Mouse (Mus musculus) intestine, embryonic 14.5 days (tissue): ENCODE measurements at regions not wholly inside any gene's neighbourhood (a gene's known extent, or its start where the extent isn't known, plus 50 kb on each side); places are given as distances from the start of the nearest gene placed in this dataset.
A peak's percentile ranks its signal among the peaks of the same experiment; 100 is the strongest.

Experiments used
- ATAC-seq: fragments of 200-750 bp; cut with Nextera tagmentation; replicated peaks from 2 replicates; pipeline ENCODE4 v1.8.0; 2017; ENCODE audit warnings: low read depth, moderate number of reproducible peaks, moderate TSS enrichment, moderate library complexity; ENCODE audit not compliant: low FRiP score, low TSS enrichment
- DNase-seq: peaks from one replicate; pipeline ENCODE4 v3.0.0-alpha.2; 2018; ENCODE audit warnings: low spot score
- H3K27ac ChIP-seq: fragments of 300-500 bp; sonication (generic); 2 replicates; pipeline ENCODE4 v1.5.1; 2014; ENCODE audit warnings: low read depth, mild to moderate bottlenecking, control low read depth
- H3K27me3 ChIP-seq: fragments of 300-500 bp; sonication (generic); replicated peaks from 2 replicates; pipeline ENCODE4 v1.6.1; 2014; ENCODE audit warnings: low read length, control low read depth; ENCODE audit not compliant: control insufficient read depth, insufficient read depth
- H3K36me3 ChIP-seq: fragments of 300-500 bp; sonication (generic); 2 replicates; pipeline ENCODE4 v1.6.1; 2014; ENCODE audit warnings: low read length, control low read depth; ENCODE audit not compliant: control insufficient read depth, insufficient read depth
- H3K4me1 ChIP-seq: fragments of 300-500 bp; sonication (generic); replicated peaks from 2 replicates; pipeline ENCODE4 v1.6.1; 2014; ENCODE audit warnings: low read length, control low read depth, mixed read lengths; ENCODE audit not compliant: control insufficient read depth, insufficient read depth
- H3K4me2 ChIP-seq: fragments of 300-500 bp; sonication (generic); 2 replicates; pipeline ENCODE4 v1.6.1; 2014; ENCODE audit warnings: low read length
- H3K4me3 ChIP-seq: fragments of 300-500 bp; sonication (generic); 2 replicates; pipeline ENCODE4 v1.5.1; 2014; ENCODE audit warnings: low read depth, low read length, control low read depth, mixed read lengths
- H3K9ac ChIP-seq: fragments of 300-500 bp; sonication (generic); 2 replicates; pipeline ENCODE4 v1.6.1; 2014; ENCODE audit warnings: mild to moderate bottlenecking, low read length
- H3K9me3 ChIP-seq: fragments of 300-500 bp; sonication (generic); 2 replicates; pipeline ENCODE4 v1.6.1; 2016; ENCODE audit warnings: low read length, control low read depth; ENCODE audit not compliant: control insufficient read depth
- WGBS: fragments of 180-500 bp; shearing (Covaris S2); extraction: QIAGEN DNeasy Blood & Tissue Kit; methylation state at CpG from one replicate; pipeline ENCODE4 v1.1.7; 2014; 5-methylcytosine and 5-hydroxymethylcytosine counted together

GRCm38 (mm10) chr3:101714810-101715209 lies 110.3 kb upstream of the Atp1a1 start:
- Histone ChIP-seq H3K9ac (no peak overlapping the region), H3K27ac (no peak overlapping the region), H3K4me3 (no peak overlapping the region), H3K27me3 (no peaks in the 10 kb centered on the region), H3K4me2 (no peak overlapping the region), H3K9me3 (no peaks in the 10 kb centered on the region), H3K4me1 (peaks cover 30% of the 10 kb centered on the region), H3K36me3 (no peaks in the 10 kb centered on the region)
- 75% methylated on average over 5 of the region's 5 CpGs for WGBS
- DNase-seq = no peak
- ATAC-seq = no peak

DNA sequence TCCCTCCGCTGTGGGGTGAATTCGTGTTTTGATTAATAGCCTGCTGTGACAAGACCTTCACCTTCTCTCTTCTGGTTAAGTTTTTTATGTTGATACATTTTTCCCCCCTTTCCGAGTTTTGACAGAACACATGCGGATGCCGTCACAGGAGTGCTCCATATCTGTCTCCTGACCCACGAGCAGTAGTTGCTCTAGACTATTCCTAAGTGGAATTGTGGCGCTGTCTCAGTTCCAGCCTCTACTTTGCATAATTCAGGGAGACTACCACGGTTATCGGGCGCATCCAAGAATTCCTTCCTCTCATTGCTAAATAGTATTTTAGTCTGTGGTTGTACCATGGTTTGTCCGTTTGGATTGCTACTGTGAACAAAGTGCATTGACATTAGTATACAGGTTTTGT lies 109.2 kb upstream of the Atp1a1 start:
- no peak overlapping the region for H3K4me3 ChIP-seq
- no peak for ATAC-seq
- no peaks in the 10 kb centered on the region for H3K27me3 ChIP-seq
- peak overlapping the region; percentile 15; the same call in 1 of the 2 replicates for H3K4me2 ChIP-seq
- H3K4me1 ChIP-seq = peaks cover 35% of the 10 kb centered on the region
- no peak overlapping the region for H3K9ac ChIP-seq
- 43% methylated on average over 11 of the region's 11 CpGs for WGBS
- DNase-seq = no peak
- H3K27ac ChIP-seq = peak overlapping the region; percentile 72
- H3K36me3 ChIP-seq = no peaks in the 10 kb centered on the region
- no peaks in the 10 kb centered on the region for H3K9me3 ChIP-seq

DNA sequence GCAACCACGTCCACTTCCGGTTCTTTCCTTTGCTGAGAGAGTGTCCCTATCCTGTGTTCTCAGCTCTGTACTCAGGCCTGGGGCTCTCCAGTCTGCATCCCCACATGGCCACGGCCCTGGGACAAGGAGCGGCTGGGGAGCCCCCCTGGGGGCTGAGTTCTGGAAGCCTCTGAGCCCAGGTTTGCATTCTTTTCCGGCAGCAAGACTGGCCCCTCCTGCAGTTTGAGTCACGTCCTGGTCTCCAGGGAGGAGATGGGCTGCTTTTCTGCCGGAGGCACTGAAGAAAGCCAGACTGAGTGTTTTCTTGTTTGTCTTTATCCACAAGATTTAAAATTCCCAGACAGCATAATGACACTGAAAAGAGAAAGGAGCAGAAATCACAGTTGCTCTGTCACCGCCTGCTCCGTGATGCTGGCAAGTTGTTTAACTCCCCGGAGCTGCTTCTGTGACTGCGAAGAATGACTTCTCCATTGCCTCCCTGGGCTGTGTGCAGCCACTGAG lies 108.7 kb upstream of the Atp1a1 start:
- Histone ChIP-seq H3K27ac (peak overlapping the region; percentile 72), H3K4me1 (peaks cover 35% of the 10 kb centered on the region), H3K9ac (peak overlapping the region; percentile 16; the same call in 1 of the 2 replicates), H3K4me3 (no peak overlapping the region), H3K9me3 (no peaks in the 10 kb centered on the region), H3K4me2 (peak overlapping the region; percentile 15; the same call in 1 of the 2 replicates), H3K27me3 (no peaks in the 10 kb centered on the region), H3K36me3 (no peaks in the 10 kb centered on the region)
- DNase-seq = peak; percentile 71
- no peak for ATAC-seq
- 24% methylated on average over 11 of the region's 11 CpGs for WGBS

GRCm38 (mm10) chr3:101712666-101713065 lies 108.2 kb upstream of the Atp1a1 start:
- no peak for ATAC-seq

GRCm38 (mm10) chr3:101711594-101712171 lies 107.2 kb upstream of the Atp1a1 start:
- no peak overlapping the region for H3K9ac ChIP-seq

More at GRCm38 (mm10) chr3:101712666-101713065, 108.2 kb upstream of the Atp1a1 start:
- Histone ChIP-seq H3K27me3 (no peaks in the 10 kb centered on the region), H3K4me1 (peaks cover 35% of the 10 kb centered on the region), H3K4me2 (no peak overlapping the region), H3K9ac (no peak overlapping the region), H3K27ac (peak overlapping the region; percentile 72), H3K36me3 (no peaks in the 10 kb centered on the region), H3K4me3 (no peak overlapping the region), H3K9me3 (no peaks in the 10 kb centered on the region)
- 82% methylated on average over 14 of the region's 14 CpGs for WGBS
- DNase-seq = peak; percentile 54

DNA sequence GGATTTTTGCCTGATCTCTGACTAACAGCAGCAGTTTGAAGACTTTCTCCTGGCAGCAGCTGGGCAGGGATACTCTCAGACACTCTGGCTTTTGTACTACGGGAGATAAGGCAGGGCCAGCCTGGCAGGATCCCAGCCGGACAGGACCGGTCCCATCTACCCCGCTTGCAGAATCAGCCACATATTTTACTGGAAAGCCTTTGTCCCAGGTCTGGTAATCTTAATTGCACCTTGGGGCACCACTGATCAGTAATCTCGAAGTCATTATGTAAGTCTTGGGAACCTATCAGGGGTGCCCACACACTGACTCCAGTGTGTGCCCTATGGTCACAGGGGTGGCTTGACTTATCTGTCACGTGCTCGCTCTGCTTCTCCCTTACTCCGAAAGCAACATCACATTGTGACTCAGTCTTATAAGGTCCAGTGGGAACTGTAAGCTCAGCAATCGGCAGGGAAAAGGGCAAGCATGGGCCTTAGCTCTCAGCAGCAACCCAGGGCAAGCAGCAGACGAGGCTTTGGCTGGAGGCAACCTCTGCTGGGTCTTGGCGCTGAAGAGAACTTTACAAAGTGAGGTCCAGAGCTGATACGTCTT lies 105.0 kb upstream of the Atp1a1 start:
- ATAC-seq = peak; percentile 59; the same call in 1 of the 2 replicates
- Histone ChIP-seq H3K9ac (no peak overlapping the region), H3K9me3 (no peaks in the 10 kb centered on the region), H3K4me2 (no peak overlapping the region), H3K27ac (no peak overlapping the region; the same call in 1 of the 2 replicates), H3K4me1 (peaks cover 35% of the 10 kb centered on the region), H3K27me3 (no peaks in the 10 kb centered on the region), H3K36me3 (no peaks in the 10 kb centered on the region), H3K4me3 (no peak overlapping the region)
- 71% methylated on average over 12 of the region's 12 CpGs for WGBS
- peak; percentile 65 for DNase-seq

More at GRCm38 (mm10) chr3:101711594-101712171, 107.2 kb upstream of the Atp1a1 start:
- 10% methylated on average over 11 of the region's 11 CpGs for whole genome bisulfite sequencing
- H3K4me3 ChIP-seq = no peak overlapping the region
- H3K4me1 ChIP-seq = peaks cover 35% of the 10 kb centered on the region
- no peaks in the 10 kb centered on the region for H3K9me3 ChIP-seq
- no peak overlapping the region; the same call in 1 of the 2 replicates for H3K4me2 ChIP-seq
- H3K36me3 ChIP-seq = no peaks in the 10 kb centered on the region
- ATAC-seq (peak; percentile 56), DNase-seq (peak; percentile 78)
- H3K27me3 ChIP-seq = no peaks in the 10 kb centered on the region
- H3K27ac ChIP-seq = peak overlapping the region; percentile 72

GRCm38 (mm10) chr3:101708821-101709220 lies 104.3 kb upstream of the Atp1a1 start:
- Histone ChIP-seq H3K27me3 (no peaks in the 10 kb centered on the region), H3K4me1 (peaks cover 35% of the 10 kb centered on the region), H3K4me3 (no peak overlapping the region), H3K9me3 (no peaks in the 10 kb centered on the region), H3K36me3 (no peaks in the 10 kb centered on the region), H3K27ac (0 out of 2 replicates have a peak overlapping the region, but pooled peaks have one; percentile 22), H3K4me2 (no peak overlapping the region), H3K9ac (no peak overlapping the region)
- DNase-seq (no peak), ATAC-seq (no peak)
- 73% methylated on average over 8 of the region's 8 CpGs for WGBS

DNA sequence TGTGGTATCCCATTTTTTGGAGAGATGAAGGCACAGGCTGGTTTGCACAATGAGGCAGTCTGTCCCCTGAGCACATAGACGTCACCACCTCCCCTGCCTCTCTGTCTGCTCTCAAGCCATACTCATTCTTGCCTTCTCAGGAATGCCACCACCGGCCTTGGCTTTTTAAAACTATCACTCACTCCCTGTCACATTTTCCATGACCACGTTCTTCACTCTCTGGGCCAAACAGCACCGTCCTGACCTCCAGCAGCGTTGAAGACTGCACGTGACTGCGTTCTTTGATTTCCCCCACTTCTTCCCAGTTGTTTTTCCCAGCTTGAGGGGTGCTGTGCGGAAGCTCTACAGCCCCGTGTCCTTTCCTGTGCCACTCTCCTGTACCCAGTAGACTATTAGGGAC lies 100.4 kb upstream of the Atp1a1 start:
- 57% methylated on average over 9 of the region's 9 CpGs for WGBS
- no peaks in the 10 kb centered on the region for H3K9me3 ChIP-seq
- peaks cover 17% of the 10 kb centered on the region for H3K4me1 ChIP-seq
- ATAC-seq (no peak), DNase-seq (no peak)
- H3K4me3 ChIP-seq = no peak overlapping the region
- no peaks in the 10 kb centered on the region for H3K27me3 ChIP-seq
- H3K36me3 ChIP-seq = no peaks in the 10 kb centered on the region
- H3K9ac ChIP-seq = no peak overlapping the region
- H3K27ac ChIP-seq = no peak overlapping the region
- H3K4me2 ChIP-seq = no peak overlapping the region
